Comparison of ENCODE assay signal across 8 mouse cellular contexts in genomic region chr6:127560872-127561230, GRCm38 (mm10). TPM values are rescaled to one million over a fixed set of nuclear protein-coding genes. Genes with fewer than 3 reads are reported as not detected.
DNase-seq lines count a peak whose midpoint lies in the region; ATAC-seq and TF ChIP-seq lines count a peak whose summit lies in the region.

No protein-coding gene starts in this region.

- H3K4me2 ChIP-seq in heart, embryonic 12.5 days: peak overlapping the region; percentile 84
- peak overlapping the region; percentile 72 for H3K4me2 ChIP-seq in forebrain, postnatal 0 days (ENCODE audit: low read depth)
- H3K4me2 ChIP-seq in liver, embryonic 16.5 days (ENCODE audit: low read depth, low read length): peak overlapping the region; percentile 83

- TF ChIP-seq POLR2A in ES-Bruce4 (IDR thresholded peaks at IDR 0.05; ENCODE audit: insufficient read depth, low read length): no peak

- H3K9me3 ChIP-seq in heart, embryonic 12.5 days (replicated peaks): no peaks in the 10 kb centered on the region
- H3K9me3 ChIP-seq in ES-Bruce4 (replicated peaks; ENCODE audit: control insufficient read depth, insufficient read depth, low read length, poor library complexity, severe bottlenecking): no peaks in the 10 kb centered on the region
- no peaks in the 10 kb centered on the region for H3K9me3 ChIP-seq in forebrain, postnatal 0 days (ENCODE audit: low read length)
- H3K9me3 ChIP-seq in liver, embryonic 16.5 days (replicated peaks; ENCODE audit: control insufficient read depth, low read length): no peaks in the 10 kb centered on the region

- no peak for TF ChIP-seq EP300 in ES-Bruce4 (IDR thresholded peaks at IDR 0.05; ENCODE audit: insufficient read depth, low read depth, low read length)

- H3K9ac ChIP-seq in heart, embryonic 12.5 days: peak overlapping the region; percentile 59
- H3K9ac ChIP-seq in ES-Bruce4 (ENCODE audit: low read depth, poor library complexity, severe bottlenecking): peak overlapping the region; percentile 10
- peak overlapping the region; percentile 41; the same call in 1 of the 2 replicates for H3K9ac ChIP-seq in forebrain, postnatal 0 days
- no peak overlapping the region for H3K9ac ChIP-seq in liver, embryonic 16.5 days (ENCODE audit: low read depth, low read length)

- H3K4me1 ChIP-seq in heart, embryonic 12.5 days (replicated peaks): peaks cover 25% of the 10 kb centered on the region
- no peaks in the 10 kb centered on the region for H3K4me1 ChIP-seq in ES-Bruce4 (ENCODE audit: control insufficient read depth, insufficient read depth, low read length)
- no peaks in the 10 kb centered on the region; the same call in 1 of the 2 replicates for H3K4me1 ChIP-seq in forebrain, postnatal 0 days (ENCODE audit: insufficient read depth)
- peaks cover 5% of the 10 kb centered on the region for H3K4me1 ChIP-seq in liver, embryonic 16.5 days (ENCODE audit: control insufficient read depth, low read depth, low read length)

- H3K27ac ChIP-seq in heart, embryonic 12.5 days (ENCODE audit: poor library complexity, severe bottlenecking): no peak overlapping the region
- H3K27ac ChIP-seq in ES-Bruce4 (ENCODE audit: insufficient read depth, low read length): no peak overlapping the region
- no peak overlapping the region for H3K27ac ChIP-seq in forebrain, postnatal 0 days (ENCODE audit: low read depth, low read length)
- no peak overlapping the region for H3K27ac ChIP-seq in liver, embryonic 16.5 days (ENCODE audit: low read length)

- no peaks in the 10 kb centered on the region for H3K27me3 ChIP-seq in heart, embryonic 12.5 days (replicated peaks)
- no peaks in the 10 kb centered on the region for H3K27me3 ChIP-seq in ES-Bruce4 (ENCODE audit: control insufficient read depth, insufficient read depth, low read length, poor library complexity, severe bottlenecking)
- H3K27me3 ChIP-seq in forebrain, postnatal 0 days (ENCODE audit: insufficient read depth, low read length): no peaks in the 10 kb centered on the region
- no peaks in the 10 kb centered on the region for H3K27me3 ChIP-seq in liver, embryonic 16.5 days (ENCODE audit: control insufficient read depth, insufficient read depth, low read depth, low read length)

- 10% methylated on average over 7 of the region's 7 CpGs for WGBS in heart, embryonic 12.5 days
- WGBS in forebrain, postnatal 0 days: 10% methylated on average over 7 of the region's 7 CpGs
- 9% methylated on average over 7 of the region's 7 CpGs for WGBS in liver, embryonic 16.5 days (ENCODE audit: insufficient replicate concordance)

- no peak for ATAC-seq in heart, embryonic 12.5 days (ENCODE audit: insufficient number of reproducible peaks, low FRiP score)
- ATAC-seq in forebrain, postnatal 0 days: no peak
- no peak for ATAC-seq in liver, embryonic 16.5 days (ENCODE audit: low read depth)
- no peak for ATAC-seq in activated CD4-positive, CD25-positive, alpha-beta regulatory T cell, adult 4 months

- no peak for TF ChIP-seq CTCF in ES-Bruce4 (IDR thresholded peaks at IDR 0.05; ENCODE audit: low read depth, low read length)
- no peak for TF ChIP-seq CTCF in forebrain, postnatal 0 days (IDR thresholded peaks at IDR 0.05; ENCODE audit: low read depth)

- peak overlapping the region; percentile 55 for H3K4me3 ChIP-seq in heart, embryonic 12.5 days
- peak overlapping the region; percentile 16; the same call in 1 of the 2 replicates for H3K4me3 ChIP-seq in ES-Bruce4 (ENCODE audit: low read depth, low read length)
- peak overlapping the region; percentile 34 for H3K4me3 ChIP-seq in forebrain, postnatal 0 days (ENCODE audit: low read depth, low read length)
- peak overlapping the region; percentile 65 for H3K4me3 ChIP-seq in liver, embryonic 16.5 days (ENCODE audit: low read depth, low read length)

- DNase-seq in heart, postnatal 4 days: no peak
- DNase-seq in forebrain, postnatal 0 days: no peak
- no peak for DNase-seq in cerebellum, adult 11 months
- DNase-seq in gastrocnemius, postnatal 10 days: no peak

- H3K36me3 ChIP-seq in heart, embryonic 12.5 days: no peaks in the 10 kb centered on the region
- no peaks in the 10 kb centered on the region for H3K36me3 ChIP-seq in ES-Bruce4 (ENCODE audit: control insufficient read depth, insufficient read depth, low read length, poor library complexity, severe bottlenecking)
- no peaks in the 10 kb centered on the region for H3K36me3 ChIP-seq in forebrain, postnatal 0 days (ENCODE audit: insufficient read depth)
- H3K36me3 ChIP-seq in liver, embryonic 16.5 days (ENCODE audit: control insufficient read depth, insufficient read depth): no peaks in the 10 kb centered on the region

RNA-seq across cellular contexts. Expression of gene Cracr2a, which starts 0.3 kb away (rescaled TPM):
- 1.6 TPM in 2 replicates for polyA plus RNA-seq in heart, embryonic 12.5 days (2016; fragmentation: Nextera tagmentation; extraction: Ambion mirVana)
- total RNA-seq in heart, postnatal 4 days (2021): 1 to 10 TPM; 1.8 to 3.0 TPM
- 0.19 and 0.21 TPM in 2 replicates for polyA plus RNA-seq in ES-Bruce4 (2011; ENCODE audit: insufficient read depth, insufficient read length, low read depth, missing spikeins)
- total RNA-seq in forebrain, postnatal 0 days (2014; rRNA removed): 0.46 and 0.57 TPM in 2 replicates
- polyA plus RNA-seq in forebrain, postnatal 0 days (2015; fragmentation: Nextera tagmentation; extraction: Ambion mirVana): 0.28 and 0.30 TPM in 2 replicates
- 1.2 and 1.3 TPM in 2 replicates for polyA plus RNA-seq in liver, embryonic 16.5 days (2015; fragmentation: Nextera tagmentation; extraction: Ambion mirVana)
- 10 to 100 TPM; 11.2 to 12.3 TPM for polyA plus RNA-seq in activated CD4-positive, CD25-positive, alpha-beta regulatory T cell, adult 4 months (2017; shearing (Covaris generic))
- 1 to 10 TPM; 1.5 to 1.7 TPM for total RNA-seq in gastrocnemius, postnatal 10 days (2021)
